Mouse (Mus musculus): Measurements from ENCODE around the gene 1700029H14Rik. TPM values are rescaled to one million over a fixed set of nuclear protein-coding genes. Genes with fewer than 3 reads are reported as not detected.

Gene 1700029H14Rik
- polyA plus RNA-seq, 1 experiment from 2014 or later: not detected

DNA sequence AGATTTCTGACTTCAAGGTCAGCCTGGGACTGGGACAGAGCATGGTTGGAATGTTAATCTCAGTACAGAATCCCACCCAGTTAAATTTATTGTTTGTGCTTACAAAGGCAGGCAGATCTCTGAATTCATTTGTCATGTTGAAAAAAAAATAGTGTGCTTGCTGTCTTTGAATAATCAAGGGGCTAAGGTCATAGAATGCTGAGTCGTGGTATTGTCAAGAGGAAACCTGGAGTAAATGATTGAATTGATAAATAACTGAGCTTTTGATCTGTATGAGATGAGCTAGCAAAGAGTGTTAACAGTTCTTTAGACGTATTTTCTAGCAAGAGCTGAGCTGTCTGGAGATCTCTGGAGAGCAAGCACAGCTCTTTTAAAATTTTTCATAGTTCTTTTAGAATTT, 25.2 kb downstream of the 1700029H14Rik start:
- no peak overlapping the region for H3K4me3 ChIP-seq (ENCODE audit: low read depth, low read length)
- no peak for ATAC-seq (ENCODE audit: insufficient read depth, low FRiP score, low TSS enrichment)
- H3K27me3 ChIP-seq (ENCODE audit: control insufficient read depth, insufficient read depth, low read length): no peaks in the 10 kb centered on the region
- H3K9me3 ChIP-seq (ENCODE audit: control insufficient read depth, low read length): no peaks in the 10 kb centered on the region
- H3K9ac ChIP-seq (ENCODE audit: low read length): no peak overlapping the region
- DNase-seq (ENCODE audit: low spot score): no peak
- H3K27ac ChIP-seq (ENCODE audit: low read depth, low read length): no peak overlapping the region
- no peak overlapping the region for H3K4me2 ChIP-seq (ENCODE audit: low read depth)
- no peaks in the 10 kb centered on the region for H3K36me3 ChIP-seq (ENCODE audit: control insufficient read depth, insufficient read depth, low read length)
- no peaks in the 10 kb centered on the region for H3K4me1 ChIP-seq (ENCODE audit: control insufficient read depth, insufficient read depth, low read length)
- 47% methylated on average over 2 of the region's 2 CpGs for WGBS

DNA sequence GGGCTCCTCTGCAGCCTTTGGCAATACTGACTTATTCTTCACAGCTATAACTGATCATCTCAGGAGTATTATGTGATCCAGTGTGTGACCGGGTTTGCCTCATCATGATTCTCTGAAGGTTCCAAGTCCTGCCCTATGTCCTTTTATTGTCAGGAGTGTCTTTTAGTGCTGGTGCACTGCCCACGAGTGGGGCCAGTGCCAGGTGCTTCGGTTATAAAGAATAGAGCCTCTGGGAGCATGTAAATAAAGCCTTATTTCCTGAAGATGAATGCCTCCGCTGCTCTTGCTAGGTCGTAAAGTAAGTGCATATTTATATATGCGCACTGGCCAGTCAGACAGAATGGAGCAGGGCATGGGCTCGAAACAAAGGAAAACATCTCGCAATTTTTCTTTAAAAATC, 29.1 kb downstream of the 1700029H14Rik start:
- Histone ChIP-seq H3K27ac (ENCODE audit: low read depth, low read length) (no peak overlapping the region), H3K36me3 (ENCODE audit: control insufficient read depth, insufficient read depth, low read length) (no peaks in the 10 kb centered on the region), H3K9ac (ENCODE audit: low read length) (no peak overlapping the region), H3K9me3 (ENCODE audit: control insufficient read depth, low read length) (no peaks in the 10 kb centered on the region), H3K4me1 (ENCODE audit: control insufficient read depth, insufficient read depth, low read length) (no peaks in the 10 kb centered on the region), H3K4me2 (ENCODE audit: low read depth) (no peak overlapping the region), H3K27me3 (ENCODE audit: control insufficient read depth, insufficient read depth, low read length) (no peaks in the 10 kb centered on the region), H3K4me3 (ENCODE audit: low read depth, low read length) (no peak overlapping the region)
- DNase-seq (ENCODE audit: low spot score): no peak
- WGBS: 83% methylated on average over 8 of the region's 8 CpGs
- no peak for ATAC-seq (ENCODE audit: insufficient read depth, low FRiP score, low TSS enrichment)

DNA sequence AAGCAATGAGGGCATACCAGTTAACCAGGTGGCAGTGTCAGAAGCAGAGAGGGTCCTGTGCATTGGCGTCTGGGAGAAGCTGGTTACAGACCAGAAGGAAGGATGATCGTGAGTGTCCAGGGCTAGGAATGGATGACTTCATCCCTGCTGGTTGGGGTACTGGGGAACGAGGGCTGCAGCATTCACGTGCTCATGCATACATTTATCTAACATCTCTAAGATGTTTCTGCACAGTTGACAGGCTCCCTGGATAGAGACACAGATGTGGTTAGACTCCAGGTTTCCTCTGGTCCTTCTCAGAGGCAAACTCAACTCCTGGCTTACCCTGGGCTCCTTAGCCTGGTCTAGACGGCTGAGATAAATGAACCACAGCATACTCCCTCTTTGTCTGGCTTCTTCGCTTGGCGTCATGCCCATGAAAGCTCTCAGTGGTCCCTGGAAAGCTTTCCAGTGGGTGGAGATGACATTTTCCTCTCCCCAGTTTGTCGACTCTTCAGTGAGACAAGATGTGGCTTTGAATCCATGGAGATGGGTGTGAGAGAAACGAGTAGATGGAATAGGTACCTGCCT, 30.6 kb downstream of the 1700029H14Rik start:
- Histone ChIP-seq H3K4me2 (ENCODE audit: low read depth) (no peak overlapping the region), H3K4me1 (ENCODE audit: control insufficient read depth, insufficient read depth, low read length) (no peaks in the 10 kb centered on the region), H3K4me3 (ENCODE audit: low read depth, low read length) (no peak overlapping the region), H3K9ac (ENCODE audit: low read length) (no peak overlapping the region), H3K36me3 (ENCODE audit: control insufficient read depth, insufficient read depth, low read length) (no peaks in the 10 kb centered on the region), H3K9me3 (ENCODE audit: control insufficient read depth, low read length) (no peaks in the 10 kb centered on the region), H3K27me3 (ENCODE audit: control insufficient read depth, insufficient read depth, low read length) (no peaks in the 10 kb centered on the region), H3K27ac (ENCODE audit: low read depth, low read length) (no peak overlapping the region)
- 80% methylated on average over 9 of the region's 9 CpGs for WGBS
- no peak for DNase-seq (ENCODE audit: low spot score)
- ATAC-seq (ENCODE audit: insufficient read depth, low FRiP score, low TSS enrichment): no peak

DNA sequence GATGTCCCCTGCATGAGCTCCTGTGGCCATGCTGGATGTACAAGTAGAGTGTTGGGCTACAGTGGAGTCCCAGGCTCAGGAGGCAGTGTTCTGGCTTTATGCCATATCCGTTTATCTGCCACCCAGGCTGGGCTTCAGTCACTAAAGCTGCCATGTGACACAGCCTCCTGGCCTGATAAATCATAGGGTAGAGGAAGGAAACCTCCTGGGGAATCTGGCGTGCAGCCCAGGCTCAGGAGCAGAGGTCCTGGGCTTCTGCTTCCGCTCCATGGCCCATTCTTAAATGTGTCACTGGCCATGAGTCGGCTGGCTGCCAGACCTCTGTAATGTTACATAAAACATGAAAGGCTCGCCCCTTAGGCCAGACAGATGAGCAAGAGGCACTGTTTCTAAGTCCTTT, 31.3 kb downstream of the 1700029H14Rik start:
- 58% methylated on average over 5 of the region's 5 CpGs for WGBS
- no peak overlapping the region for H3K4me3 ChIP-seq (ENCODE audit: low read depth, low read length)
- H3K4me1 ChIP-seq (ENCODE audit: control insufficient read depth, insufficient read depth, low read length): no peaks in the 10 kb centered on the region
- H3K27ac ChIP-seq (ENCODE audit: low read depth, low read length): no peak overlapping the region
- no peaks in the 10 kb centered on the region for H3K36me3 ChIP-seq (ENCODE audit: control insufficient read depth, insufficient read depth, low read length)
- no peaks in the 10 kb centered on the region for H3K27me3 ChIP-seq (ENCODE audit: control insufficient read depth, insufficient read depth, low read length)
- DNase-seq (ENCODE audit: low spot score) (no peak), ATAC-seq (ENCODE audit: insufficient read depth, low FRiP score, low TSS enrichment) (no peak)
- H3K4me2 ChIP-seq (ENCODE audit: low read depth): no peak overlapping the region
- H3K9me3 ChIP-seq (ENCODE audit: control insufficient read depth, low read length): no peaks in the 10 kb centered on the region
- H3K9ac ChIP-seq (ENCODE audit: low read length): no peak overlapping the region

DNA sequence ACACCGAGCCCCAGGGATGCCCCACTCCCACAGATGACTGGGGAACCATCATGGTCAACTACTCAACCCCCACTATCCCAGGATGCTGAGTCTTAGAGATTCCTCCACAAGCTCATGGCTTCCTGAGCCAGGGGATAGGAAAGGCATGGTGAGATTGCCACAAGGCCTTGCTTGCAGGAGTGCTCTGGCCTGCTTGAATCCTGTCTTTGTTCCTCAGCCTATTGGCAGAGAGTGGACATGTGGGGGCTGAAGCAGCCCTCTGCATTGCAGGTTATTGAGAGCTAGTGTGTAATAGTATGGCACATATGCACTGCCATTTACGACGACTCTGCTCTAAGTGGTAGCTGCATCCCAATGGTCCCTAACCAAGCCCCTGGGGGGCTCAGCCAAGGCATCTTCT, 31.9 kb downstream of the 1700029H14Rik start:
- Histone ChIP-seq H3K27me3 (ENCODE audit: control insufficient read depth, insufficient read depth, low read length) (no peaks in the 10 kb centered on the region), H3K9ac (ENCODE audit: low read length) (no peak overlapping the region), H3K4me2 (ENCODE audit: low read depth) (no peak overlapping the region), H3K36me3 (ENCODE audit: control insufficient read depth, insufficient read depth, low read length) (no peaks in the 10 kb centered on the region), H3K27ac (ENCODE audit: low read depth, low read length) (no peak overlapping the region), H3K9me3 (ENCODE audit: control insufficient read depth, low read length) (no peaks in the 10 kb centered on the region), H3K4me1 (ENCODE audit: control insufficient read depth, insufficient read depth, low read length) (no peaks in the 10 kb centered on the region), H3K4me3 (ENCODE audit: low read depth, low read length) (no peak overlapping the region)
- DNase-seq (ENCODE audit: low spot score) (no peak), ATAC-seq (ENCODE audit: insufficient read depth, low FRiP score, low TSS enrichment) (no peak)
- 90% methylated on average over 3 of the region's 3 CpGs for WGBS

DNA sequence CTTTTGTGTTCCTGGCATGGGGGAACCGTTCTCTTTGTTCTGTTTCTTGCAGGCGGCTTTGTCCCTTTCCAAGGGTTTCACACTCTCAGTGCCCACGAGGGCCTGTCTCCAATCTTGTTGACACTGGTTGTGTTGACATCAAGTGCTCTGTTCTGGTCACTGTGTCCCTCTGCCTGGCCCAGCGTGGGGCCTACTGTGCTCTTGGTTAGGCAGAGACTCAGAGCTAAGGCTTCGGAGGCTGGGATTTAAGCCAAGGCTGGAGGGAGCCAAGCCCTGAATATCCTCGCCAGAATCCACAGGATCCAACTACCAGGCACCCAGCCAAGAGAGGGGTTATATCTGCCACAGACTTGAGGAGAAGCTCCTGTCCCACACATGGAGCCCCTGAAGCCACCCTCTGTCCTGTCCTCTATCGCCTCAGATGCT, 32.4 kb downstream of the 1700029H14Rik start:
- no peak for DNase-seq (ENCODE audit: low spot score)
- H3K4me2 ChIP-seq (ENCODE audit: low read depth): no peak overlapping the region
- H3K9ac ChIP-seq (ENCODE audit: low read length): no peak overlapping the region
- no peaks in the 10 kb centered on the region for H3K9me3 ChIP-seq (ENCODE audit: control insufficient read depth, low read length)
- H3K27ac ChIP-seq (ENCODE audit: low read depth, low read length): no peak overlapping the region
- no peaks in the 10 kb centered on the region for H3K36me3 ChIP-seq (ENCODE audit: control insufficient read depth, insufficient read depth, low read length)
- no peak overlapping the region for H3K4me3 ChIP-seq (ENCODE audit: low read depth, low read length)
- no peak for ATAC-seq (ENCODE audit: insufficient read depth, low FRiP score, low TSS enrichment)
- no peaks in the 10 kb centered on the region for H3K4me1 ChIP-seq (ENCODE audit: control insufficient read depth, insufficient read depth, low read length)
- 80% methylated on average over 7 of the region's 7 CpGs for whole genome bisulfite sequencing
- no peaks in the 10 kb centered on the region for H3K27me3 ChIP-seq (ENCODE audit: control insufficient read depth, insufficient read depth, low read length)

DNA sequence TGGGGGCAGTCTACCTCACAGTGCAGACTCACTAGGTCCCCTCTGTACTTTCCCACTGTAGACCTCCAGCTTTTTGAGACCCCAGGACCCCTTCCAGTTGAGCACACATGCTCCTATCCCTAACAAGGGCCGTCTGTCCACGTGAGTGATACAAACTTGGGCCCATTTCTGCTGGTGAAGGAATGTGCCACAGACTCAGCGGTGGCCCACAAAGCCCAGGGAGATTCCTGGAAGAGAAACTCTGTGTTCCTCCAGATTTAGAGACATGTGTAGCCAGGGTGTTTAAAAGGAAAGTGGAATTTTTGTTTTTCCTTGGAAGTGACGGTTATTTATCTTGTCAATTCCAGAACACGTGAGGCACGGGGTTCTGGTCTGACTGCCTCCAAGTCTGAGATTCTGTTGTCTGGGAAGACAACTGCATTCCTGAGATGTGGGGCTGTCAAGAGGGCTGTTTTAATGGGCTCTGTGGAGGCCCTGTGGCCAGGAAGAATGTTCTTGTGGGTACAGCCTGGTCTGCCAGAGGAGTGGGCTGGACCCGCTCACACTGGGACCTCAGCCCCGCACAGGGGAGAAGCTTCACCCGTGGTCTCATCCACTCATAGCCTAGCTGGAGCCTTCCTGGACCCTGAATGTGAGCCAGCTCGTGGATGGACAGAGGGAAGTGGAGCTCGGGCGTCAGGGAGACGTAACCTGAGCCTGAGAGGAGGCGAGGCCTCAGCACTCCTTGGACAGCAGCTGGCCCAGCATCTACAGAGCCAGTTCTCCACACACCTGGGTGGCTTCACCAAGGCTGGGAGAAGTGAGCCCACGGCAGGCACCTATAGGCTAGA, 33.0 kb downstream of the 1700029H14Rik start:
- no peak overlapping the region for H3K9ac ChIP-seq (ENCODE audit: low read length)
- ATAC-seq (ENCODE audit: insufficient read depth, low FRiP score, low TSS enrichment): no peak
- H3K4me1 ChIP-seq (ENCODE audit: control insufficient read depth, insufficient read depth, low read length): no peaks in the 10 kb centered on the region
- H3K36me3 ChIP-seq (ENCODE audit: control insufficient read depth, insufficient read depth, low read length): no peaks in the 10 kb centered on the region
- H3K4me3 ChIP-seq (ENCODE audit: low read depth, low read length): no peak overlapping the region
- DNase-seq (ENCODE audit: low spot score): no peak
- no peak overlapping the region for H3K27ac ChIP-seq (ENCODE audit: low read depth, low read length)
- 62% methylated on average over 15 of the region's 15 CpGs for WGBS
- no peaks in the 10 kb centered on the region for H3K9me3 ChIP-seq (ENCODE audit: control insufficient read depth, low read length)
- H3K27me3 ChIP-seq (ENCODE audit: control insufficient read depth, insufficient read depth, low read length): no peaks in the 10 kb centered on the region
- no peak overlapping the region for H3K4me2 ChIP-seq (ENCODE audit: low read depth)

DNA sequence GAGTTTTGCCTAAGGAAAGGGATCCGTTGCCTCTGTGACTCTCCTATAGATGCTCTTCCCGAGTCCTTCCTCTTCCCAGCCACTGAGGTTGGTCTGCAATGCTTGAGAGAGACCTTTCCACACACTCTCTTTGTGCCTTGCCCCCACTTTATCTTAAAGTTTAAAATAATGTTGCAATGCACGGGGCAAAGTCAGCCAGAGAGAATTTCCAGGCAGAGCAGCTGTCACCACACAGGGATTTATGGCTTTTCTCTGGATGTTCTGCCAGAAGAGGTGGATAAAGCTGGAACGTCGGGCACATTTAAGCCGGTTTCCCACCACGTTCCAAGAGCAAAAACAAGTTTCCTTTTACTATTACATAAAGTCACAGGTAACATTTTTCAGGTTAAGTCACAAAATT, 40.9 kb downstream of the 1700029H14Rik start:
- no peak overlapping the region for H3K9ac ChIP-seq (ENCODE audit: low read length)
- ATAC-seq (ENCODE audit: insufficient read depth, low FRiP score, low TSS enrichment) (no peak), DNase-seq (ENCODE audit: low spot score) (no peak)
- no peaks in the 10 kb centered on the region for H3K4me1 ChIP-seq (ENCODE audit: control insufficient read depth, insufficient read depth, low read length)
- no peak overlapping the region for H3K4me3 ChIP-seq (ENCODE audit: low read depth, low read length)
- H3K27me3 ChIP-seq (ENCODE audit: control insufficient read depth, insufficient read depth, low read length): no peaks in the 10 kb centered on the region
- H3K4me2 ChIP-seq (ENCODE audit: low read depth): no peak overlapping the region
- 62% methylated on average over 7 of the region's 7 CpGs for WGBS
- H3K36me3 ChIP-seq (ENCODE audit: control insufficient read depth, insufficient read depth, low read length): no peaks in the 10 kb centered on the region
- H3K9me3 ChIP-seq (ENCODE audit: control insufficient read depth, low read length): no peaks in the 10 kb centered on the region
- H3K27ac ChIP-seq (ENCODE audit: low read depth, low read length): no peak overlapping the region

DNA sequence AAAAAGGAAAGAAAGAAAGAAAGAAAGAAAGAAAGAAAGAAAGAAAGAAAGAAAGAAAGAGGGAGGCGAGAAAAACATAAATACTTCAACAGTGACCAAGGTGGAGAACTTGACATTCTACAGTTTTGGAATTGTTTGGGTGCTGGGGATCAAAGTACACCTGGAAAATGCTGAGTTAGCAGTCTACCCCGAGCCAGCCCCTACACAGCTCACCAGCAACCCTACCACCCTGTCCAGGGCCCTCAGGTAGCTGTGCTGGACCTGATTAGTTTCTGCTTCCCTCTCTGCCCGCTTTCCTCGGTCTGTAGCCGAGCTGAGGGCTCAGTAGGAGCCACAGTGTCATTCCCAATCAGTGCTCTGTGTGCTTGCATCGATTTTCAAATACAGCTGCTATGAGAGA, 41.9 kb downstream of the 1700029H14Rik start:
- H3K9me3 ChIP-seq (ENCODE audit: control insufficient read depth, low read length): no peaks in the 10 kb centered on the region
- DNase-seq (ENCODE audit: low spot score) (no peak), ATAC-seq (ENCODE audit: insufficient read depth, low FRiP score, low TSS enrichment) (no peak)
- no peak overlapping the region for H3K4me2 ChIP-seq (ENCODE audit: low read depth)
- H3K27ac ChIP-seq (ENCODE audit: low read depth, low read length): no peak overlapping the region
- H3K9ac ChIP-seq (ENCODE audit: low read length): no peak overlapping the region
- 81% methylated on average over 6 of the region's 6 CpGs for WGBS
- H3K36me3 ChIP-seq (ENCODE audit: control insufficient read depth, insufficient read depth, low read length): no peaks in the 10 kb centered on the region
- no peaks in the 10 kb centered on the region for H3K4me1 ChIP-seq (ENCODE audit: control insufficient read depth, insufficient read depth, low read length)
- H3K4me3 ChIP-seq (ENCODE audit: low read depth, low read length): no peak overlapping the region
- H3K27me3 ChIP-seq (ENCODE audit: control insufficient read depth, insufficient read depth, low read length): no peaks in the 10 kb centered on the region
